Mouse (Mus musculus): Measurements from ENCODE around the gene Acsl5. TPM values are rescaled to one million over a fixed set of nuclear protein-coding genes. Genes with fewer than 3 reads are reported as not detected.

Gene Acsl5
- total RNA-seq, 2 experiments from 2014 or later, result 45.1 to 51.6 TPM

Other genes with a start within 250 kb of the Acsl5 start
- 10 to 100 TPM; 42.0 to 43.0 TPM for gene Gpam, start 124.7 kb upstream of the Acsl5 start, total RNA-seq (2021)
- gene Tectb, start 71.2 kb upstream of the Acsl5 start, total RNA-seq (2021), result not detected
- 1 to 10 TPM; 2.6 to 3.6 TPM for gene Gucy2g, start 10.7 kb upstream of the Acsl5 start, total RNA-seq (2021)
- gene Zdhhc6, start 64.1 kb downstream of the Acsl5 start, total RNA-seq (2021), result 10 to 100 TPM; 26.1 to 29.0 TPM
- 10 to 100 TPM; 63.9 to 67.3 TPM for gene Vti1a, start 64.4 kb downstream of the Acsl5 start, total RNA-seq (2021)

Measured in left cerebral cortex, postnatal 36 days (tissue).